Mouse (Mus musculus): ENCODE results near the gene Ofcc1. TPM values are rescaled to one million over a fixed set of nuclear protein-coding genes. Genes with fewer than 3 reads are reported as not detected.

Gene Ofcc1
- total RNA-seq, 2 experiments from 2014 or later, result 0.29 TPM; not detected in 1

GRCm38 (mm10) chr13:40258757-40259156 lies 102.5 kb downstream of the Ofcc1 start:
- ATAC-seq (ENCODE audit: poor library complexity, severe bottlenecking), result no peak

DNA sequence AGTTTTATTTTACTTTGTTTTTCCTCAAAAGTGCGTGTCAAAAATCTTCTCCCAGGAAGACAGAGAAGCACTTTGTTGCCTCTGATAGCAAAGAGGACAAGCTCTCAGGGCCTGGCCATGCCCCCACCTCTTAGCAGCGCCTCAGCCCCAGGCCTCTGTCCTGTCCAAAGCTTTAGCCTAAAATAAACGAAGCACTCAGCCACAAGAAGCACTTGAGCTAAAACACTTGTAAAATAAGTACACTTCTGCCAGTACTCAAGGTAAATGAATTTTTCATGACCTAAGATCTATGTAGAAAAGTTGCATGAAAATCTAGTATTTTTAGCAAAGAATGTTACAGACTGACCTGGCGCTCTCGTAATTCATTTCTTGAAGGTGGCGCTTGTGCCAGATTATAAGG lies 117.4 kb downstream of the Ofcc1 start:
- no peak for ATAC-seq (ENCODE audit: poor library complexity, severe bottlenecking)

GRCm38 (mm10) chr13:40236356-40236755 lies 124.9 kb downstream of the Ofcc1 start:
- ATAC-seq (ENCODE audit: poor library complexity, severe bottlenecking), result no peak

DNA sequence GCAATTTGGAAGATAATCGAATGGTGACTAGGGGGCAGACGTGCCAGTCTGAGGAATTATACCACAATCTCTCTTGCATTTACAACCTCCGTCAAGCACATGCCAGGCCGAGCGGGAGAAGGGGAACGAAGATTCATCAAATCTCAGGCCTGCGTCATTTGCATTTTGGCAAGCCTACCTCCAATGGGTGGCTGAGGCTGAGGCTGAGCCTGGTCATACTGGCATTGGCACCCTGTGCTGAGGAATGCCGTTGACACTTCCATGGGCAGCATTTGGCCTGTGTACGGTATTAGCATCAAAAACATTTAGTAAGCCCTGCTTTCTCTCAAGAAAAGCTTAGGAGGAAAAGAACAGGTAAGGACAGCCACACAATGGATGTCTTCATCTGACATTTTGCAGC lies 152.9 kb downstream of the Ofcc1 start:
- no peak for ATAC-seq (ENCODE audit: poor library complexity, severe bottlenecking)

DNA sequence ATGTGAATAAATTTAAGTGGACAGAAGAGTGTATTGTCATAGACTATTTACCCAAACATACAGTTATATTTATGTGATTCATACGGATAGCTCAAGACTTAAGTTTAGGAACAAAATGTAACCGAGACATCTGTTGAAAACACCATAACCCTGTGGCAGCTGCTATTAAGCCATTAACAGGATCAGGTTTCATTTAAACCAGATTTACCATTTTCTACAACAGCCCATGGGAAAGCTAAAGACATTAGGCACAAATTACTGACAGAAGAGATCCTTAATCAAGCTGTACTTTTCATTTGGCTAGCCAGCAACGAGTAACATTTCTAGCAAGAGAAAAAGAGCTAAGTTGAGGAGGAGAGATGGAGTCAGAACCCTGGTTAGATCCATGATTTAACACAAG lies 179.5 kb downstream of the Ofcc1 start:
- ATAC-seq (ENCODE audit: poor library complexity, severe bottlenecking), result no peak

GRCm38 (mm10) chr13:40171775-40172174 lies 189.5 kb downstream of the Ofcc1 start:
- ATAC-seq (ENCODE audit: poor library complexity, severe bottlenecking), result no peak

- no peak for ATAC-seq (ENCODE audit: poor library complexity, severe bottlenecking)
Measured at GRCm38 (mm10) chr13:40167871-40168270, 193.4 kb downstream of the Ofcc1 start.

GRCm38 (mm10) chr13:40155466-40155865 lies 205.8 kb downstream of the Ofcc1 start:
- no peak for ATAC-seq (ENCODE audit: poor library complexity, severe bottlenecking)

DNA sequence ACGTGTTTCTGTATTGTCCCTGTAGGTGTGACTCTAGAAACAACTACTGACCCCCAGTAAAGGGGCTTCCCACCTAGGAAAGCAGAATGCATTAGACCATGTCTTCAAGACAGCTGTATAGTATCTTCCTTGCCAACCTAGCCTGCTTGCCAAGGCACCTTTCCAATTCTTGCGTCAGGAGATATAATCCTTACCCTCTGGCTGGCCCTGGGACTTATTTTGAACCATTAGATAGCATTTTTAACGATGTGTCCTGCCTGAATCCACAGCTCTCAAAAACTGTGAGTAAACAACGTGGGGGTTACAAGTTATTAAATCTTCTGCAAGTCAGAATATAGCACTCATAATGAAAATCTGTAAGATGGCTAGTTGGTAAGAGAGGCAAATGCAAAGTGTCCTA lies 221.3 kb downstream of the Ofcc1 start:
- no peak for ATAC-seq (ENCODE audit: poor library complexity, severe bottlenecking)

- ATAC-seq (ENCODE audit: poor library complexity, severe bottlenecking), result 0 out of 2 replicates have a peak, but pooled peaks have one; percentile 18
Measured at GRCm38 (mm10) chr13:40136096-40136495, 225.2 kb downstream of the Ofcc1 start.

DNA sequence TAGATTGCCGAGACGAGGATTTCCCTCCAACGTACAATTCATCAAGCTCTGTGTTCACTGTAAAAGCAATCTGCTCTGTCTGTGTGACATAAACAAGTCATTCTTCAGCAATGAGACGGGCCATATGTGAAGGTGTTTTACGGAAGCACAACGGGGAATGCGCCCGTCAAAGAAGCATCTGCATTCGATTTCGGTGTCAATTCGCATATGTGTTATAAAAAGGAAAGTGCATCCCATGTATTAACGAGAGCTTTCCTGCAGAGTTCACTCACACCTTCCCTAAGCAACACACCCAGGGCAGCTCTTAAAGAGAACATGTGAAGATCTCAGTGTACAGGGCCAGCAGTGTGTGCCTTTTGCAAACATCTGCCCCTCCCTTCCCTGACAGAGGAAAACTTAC lies 225.6 kb downstream of the Ofcc1 start:
- ATAC-seq (ENCODE audit: poor library complexity, severe bottlenecking), result no peak

GRCm38 (mm10) chr13:40123868-40124267 lies 237.4 kb downstream of the Ofcc1 start:
- no peak for ATAC-seq (ENCODE audit: poor library complexity, severe bottlenecking)

GRCm38 (mm10) chr13:40112336-40112735 lies 248.9 kb downstream of the Ofcc1 start:
- no peak for ATAC-seq (ENCODE audit: poor library complexity, severe bottlenecking)

- no peak for ATAC-seq (ENCODE audit: poor library complexity, severe bottlenecking)
Measured at GRCm38 (mm10) chr13:40076236-40076635, 285.0 kb downstream of the Ofcc1 start.

DNA sequence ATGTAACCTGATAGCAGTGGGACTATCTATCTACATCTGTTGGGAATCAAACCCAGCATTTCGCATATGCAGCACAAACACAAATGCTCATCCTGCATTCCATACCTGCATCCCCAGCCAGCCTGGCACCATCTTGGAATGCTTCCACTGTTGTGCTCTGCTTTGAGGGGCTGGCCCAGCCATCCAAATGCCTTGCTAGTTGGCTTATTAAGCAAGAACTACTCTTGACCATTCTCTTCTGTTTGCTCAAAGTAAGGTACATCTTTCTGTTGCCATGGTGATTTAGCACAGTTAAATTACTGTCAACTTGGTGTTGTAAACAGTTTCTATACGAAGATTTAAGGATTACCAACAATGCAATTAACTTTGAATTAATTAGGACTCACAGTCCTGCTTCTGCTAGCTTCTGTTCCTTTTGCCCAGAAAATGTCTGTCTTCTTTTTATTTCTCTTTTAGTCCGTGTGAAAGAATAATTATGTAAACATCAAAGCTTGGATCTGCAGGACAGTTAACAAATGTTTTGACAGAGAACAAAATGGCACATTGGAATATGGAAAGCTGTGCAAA lies 286.3 kb downstream of the Ofcc1 start:
- no peak for ATAC-seq (ENCODE audit: poor library complexity, severe bottlenecking)

DNA sequence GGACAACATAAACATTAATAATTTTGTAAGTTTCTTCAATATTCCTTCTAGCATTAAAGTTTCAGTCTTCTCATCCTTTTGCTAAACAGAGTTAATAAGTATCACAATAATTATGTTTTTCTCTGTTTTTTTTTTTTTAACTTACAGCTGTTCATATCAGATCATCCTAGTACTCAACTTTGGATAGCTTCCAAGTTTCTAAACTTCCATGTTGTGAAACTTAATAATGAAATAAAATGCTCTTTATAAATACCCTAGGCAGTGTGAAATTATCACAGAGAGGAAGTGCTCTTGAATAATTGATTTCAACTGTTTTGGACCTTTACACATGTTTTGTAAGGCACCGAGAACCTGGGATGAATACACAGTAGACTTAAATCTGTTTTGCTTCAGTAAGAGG lies 291.2 kb downstream of the Ofcc1 start:
- no peak for ATAC-seq (ENCODE audit: poor library complexity, severe bottlenecking)

GRCm38 (mm10) chr13:40061281-40061680 lies 300.0 kb downstream of the Ofcc1 start:
- ATAC-seq (ENCODE audit: poor library complexity, severe bottlenecking), result no peak

DNA sequence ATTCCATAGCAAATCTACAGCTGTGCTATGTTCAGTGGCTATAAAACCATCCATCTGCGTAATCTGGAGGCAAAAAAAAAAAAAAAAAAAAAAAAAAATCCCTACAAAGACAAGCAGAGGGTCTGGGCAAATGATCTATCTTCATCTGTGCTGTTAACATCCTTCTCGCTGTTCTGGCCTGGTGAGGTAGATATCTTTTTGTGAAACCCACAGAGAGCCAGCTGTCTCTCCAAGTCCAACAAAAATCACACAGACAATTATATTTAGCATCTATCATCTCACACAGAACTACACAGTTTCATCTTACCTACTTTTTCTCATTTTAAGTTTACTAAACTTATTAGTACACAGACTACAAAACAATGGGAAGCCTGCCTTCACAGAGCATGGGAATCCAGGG lies 323.4 kb downstream of the Ofcc1 start:
- ATAC-seq (ENCODE audit: poor library complexity, severe bottlenecking), result no peak

DNA sequence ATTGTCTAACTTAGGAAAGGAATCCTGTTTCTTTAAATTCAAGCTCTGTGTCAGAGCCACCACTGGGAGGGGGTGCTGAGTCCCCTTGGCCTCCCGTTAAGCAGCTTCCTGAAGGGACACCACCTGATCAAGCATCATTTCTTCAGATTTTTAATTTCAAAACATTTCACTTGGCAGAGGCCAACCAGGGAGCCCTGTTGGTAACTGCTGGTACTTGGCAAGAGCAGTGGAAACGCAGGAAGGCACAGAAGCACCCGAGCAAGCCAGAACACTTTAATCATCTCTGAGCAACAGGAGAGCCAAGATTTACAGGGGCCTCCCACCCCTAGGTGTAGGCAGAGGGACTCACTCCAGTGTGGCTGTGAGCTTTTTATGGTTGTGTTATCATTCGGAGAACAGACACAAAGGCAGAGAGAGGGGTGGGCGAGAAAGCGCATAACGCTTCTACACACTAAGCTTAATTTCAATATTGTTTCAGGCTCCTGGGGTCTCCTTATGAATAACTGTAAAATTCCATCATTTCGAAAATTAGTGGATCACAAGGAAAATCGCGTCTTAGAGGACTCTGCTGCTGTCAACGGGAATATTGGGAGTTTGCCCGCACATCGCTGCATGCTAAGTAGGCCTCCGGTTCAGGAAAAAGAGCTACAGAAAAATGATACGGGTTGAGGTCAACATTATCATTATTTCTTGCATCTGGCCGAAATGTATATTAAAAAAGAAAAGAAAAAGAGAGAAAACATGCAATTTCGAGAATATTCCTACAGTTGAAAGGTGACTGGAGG lies 324.1 kb downstream of the Ofcc1 start:
- ATAC-seq (ENCODE audit: poor library complexity, severe bottlenecking), result no peak

DNA sequence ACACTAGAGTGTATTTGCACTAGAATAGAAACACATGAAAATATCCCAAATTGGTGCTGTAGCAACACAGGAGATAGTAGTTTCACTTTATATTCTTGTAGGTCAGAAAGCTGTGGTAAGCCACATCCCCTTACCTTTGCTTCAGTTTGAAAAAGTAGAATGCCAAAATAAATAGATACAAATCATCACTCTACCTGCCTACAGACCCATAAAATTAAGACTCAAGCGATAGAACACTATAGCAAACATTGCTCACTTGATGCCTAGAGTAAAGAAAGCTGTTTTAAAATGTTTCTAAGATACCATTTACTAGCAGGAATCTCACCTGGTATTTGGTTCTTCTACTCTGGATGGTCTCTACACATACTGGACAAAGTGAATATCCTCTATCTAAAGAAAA lies 331.8 kb downstream of the Ofcc1 start:
- no peak for ATAC-seq (ENCODE audit: poor library complexity, severe bottlenecking)

DNA sequence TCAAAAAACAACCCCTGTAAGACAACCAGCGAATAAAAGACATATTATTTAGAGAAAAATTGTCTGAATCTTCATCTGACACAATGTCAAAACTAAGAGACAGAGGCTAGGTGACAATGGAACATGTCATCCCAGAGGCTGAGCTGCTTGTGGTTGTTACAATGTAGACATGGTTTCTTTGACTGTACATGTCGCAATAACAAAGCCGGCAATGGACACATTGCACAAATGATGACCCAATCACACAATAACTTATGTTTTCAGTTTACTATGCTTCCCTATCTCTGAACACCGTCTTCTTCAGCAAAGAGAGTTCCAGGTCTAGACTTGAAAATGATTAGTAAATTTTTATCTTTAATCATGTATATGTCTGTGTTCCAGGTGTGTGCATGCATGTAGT lies 332.4 kb downstream of the Ofcc1 start:
- ATAC-seq (ENCODE audit: poor library complexity, severe bottlenecking), result peak; percentile 45

DNA sequence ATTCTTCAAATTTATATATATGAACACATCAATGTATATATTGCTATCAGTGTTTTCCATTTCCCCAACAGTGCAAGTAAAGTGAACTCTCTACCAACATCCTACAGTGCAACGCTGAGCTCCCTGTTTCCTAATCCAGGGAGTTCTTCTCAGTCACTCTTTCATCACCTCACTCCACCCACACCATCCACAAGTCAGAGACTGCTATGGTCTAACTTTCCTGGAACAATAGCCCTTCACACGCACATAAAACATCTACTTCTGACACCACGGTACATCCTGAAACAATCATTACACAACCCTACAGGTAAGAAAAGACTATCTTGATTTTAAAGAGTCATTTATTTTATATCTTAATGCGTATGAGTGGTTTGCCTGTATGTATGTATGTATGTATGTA lies 335.4 kb downstream of the Ofcc1 start:
- no peak for ATAC-seq (ENCODE audit: poor library complexity, severe bottlenecking)

All from megakaryocyte, adult 5-6 weeks (primary cell).